Mouse (Mus musculus) cerebellum, adult 2 months (tissue): Measurements from ENCODE around the gene Gng12. TPM values are rescaled to one million over a fixed set of nuclear protein-coding genes. Genes with fewer than 3 reads are reported as not detected.
A peak's percentile ranks its signal among the peaks of the same experiment; 100 is the strongest.

ENCODE experiments used
- DNase-seq, 2 experiments: peaks; one replicate each; pipeline ENCODE4 v3.0.0; 2021
- H3K27ac ChIP-seq: fragments of 200-500 bp; 2 replicates; pipeline ENCODE4 v1.5.1; 2012; ENCODE audit warnings: low read length, control low read depth, inconsistent platforms; ENCODE audit not compliant: insufficient read depth
- H3K27me3 ChIP-seq: fragments of 200-500 bp; 2 replicates; pipeline ENCODE4 v1.6.1; 2012; ENCODE audit warnings: inconsistent platforms, mild to moderate bottlenecking, low read length, moderate library complexity; ENCODE audit not compliant: control insufficient read depth, insufficient read depth
- H3K4me1 ChIP-seq: fragments of 200-500 bp; 2 replicates; pipeline ENCODE4 v1.6.1; 2011; ENCODE audit warnings: low read length; ENCODE audit not compliant: control insufficient read depth, insufficient read depth
- H3K4me3 ChIP-seq: fragments of 200-500 bp; replicated peaks from 2 replicates; pipeline ENCODE3; 2011; ENCODE audit warnings: mild to moderate bottlenecking, low read depth, low read length, control low read depth; ENCODE audit not compliant: insufficient read depth
- CTCF ChIP-seq: fragments of 200-500 bp; IDR thresholded peaks from 2 replicates; pipeline ENCODE4 v1.5.1; 2011; ENCODE audit warnings: low read depth, mild to moderate bottlenecking, control low read depth, low read length, moderate library complexity, borderline replicate concordance; ENCODE audit not compliant: insufficient read depth
- POLR2A ChIP-seq: fragments of 200-500 bp; IDR thresholded peaks from 2 replicates; pipeline ENCODE4 v1.6.1; 2011; ENCODE audit warnings: low read length, control low read depth, borderline replicate concordance; ENCODE audit not compliant: insufficient read depth
- WGBS: fragments of 180-500 bp; shearing (Covaris S2); methylation state at CpG from one replicate; pipeline ENCODE4 v1.1.7; 2018; 5-methylcytosine and 5-hydroxymethylcytosine counted together
- polyA plus RNA-seq: library from polyadenylated mRNA; depleted of rRNA; stranded (reverse); fragments of >200 nt; gene quantifications from 2 replicates; pipeline ENCODE4 v1.2.3, GENCODE M21; 2012

Gng12 gene
- polyA plus RNA-seq, 1 experiment: 38.1 TPM

GRCm38 (mm10) chr6:67036837-67037628 lies 140.8 kb downstream of the Gng12 start, which contains the start of gene Gadd45a:
Gadd45a (minus strand) TSS chr6:67037457.
- peak; percentile 98 to 99 for DNase-seq
- Histone ChIP-seq H3K27ac (peak within 1 kb of the TSS; percentile 73), H3K4me3 (peak within 1 kb of the TSS; percentile 82), H3K27me3 (no peaks in the 10 kb centered on the region), H3K4me1 (peaks cover 2% of the 10 kb centered on the region; the same call in 1 of the 2 replicates)
- WGBS: under 1% methylated on average over 69 of the region's 69 CpGs
- peak; percentile 24; the same call in 1 of the 2 replicates for TF ChIP-seq CTCF
- TF ChIP-seq POLR2A: peak; percentile 99

- DNase-seq: no peak
- TF ChIP-seq CTCF (no peak), POLR2A (no peak)
- WGBS: 100% methylated on average over 2 of the region's 3 CpGs
- Histone ChIP-seq H3K4me1 (peaks cover 2% of the 10 kb centered on the region; the same call in 1 of the 2 replicates), H3K27ac (no peak overlapping the region), H3K4me3 (no peak overlapping the region), H3K27me3 (no peaks in the 10 kb centered on the region)
Measured at GRCm38 (mm10) chr6:67038964-67039363, 142.8 kb downstream of the Gng12 start.

GRCm38 (mm10) chr6:67040904-67041410 lies 144.8 kb downstream of the Gng12 start:
- DNase-seq: no peak
- WGBS: 84% methylated on average over 4 of the region's 4 CpGs
- Histone ChIP-seq H3K4me3 (no peak overlapping the region), H3K27me3 (no peaks in the 10 kb centered on the region), H3K4me1 (peaks cover under 1% of the 10 kb centered on the region; the same call in 1 of the 2 replicates), H3K27ac (no peak overlapping the region)
- TF ChIP-seq CTCF: no peak
- TF ChIP-seq POLR2A: no peak

DNA sequence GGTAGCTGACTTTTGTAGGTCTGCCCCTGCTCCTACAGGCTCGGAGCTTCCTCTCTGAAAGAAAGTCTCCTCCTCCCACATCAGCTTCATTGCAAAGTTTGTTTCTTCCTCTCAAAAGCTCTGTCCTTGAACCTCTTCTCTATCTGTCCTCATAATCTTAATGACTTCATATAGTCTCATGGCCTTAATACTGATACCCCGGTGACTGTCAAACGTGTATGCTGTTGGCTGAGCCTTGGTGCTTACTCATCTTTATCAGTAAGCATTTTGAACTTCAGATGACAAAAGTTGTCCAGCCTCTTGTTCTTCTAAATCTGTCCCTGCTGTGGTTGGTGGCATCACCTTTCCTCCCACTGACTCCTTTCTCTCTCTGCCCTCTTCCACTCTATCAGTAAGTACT lies 149.2 kb downstream of the Gng12 start:
- H3K4me1 ChIP-seq: no peaks in the 10 kb centered on the region
- WGBS: 92% methylated on average over 3 of the region's 3 CpGs
- TF ChIP-seq CTCF (no peak), POLR2A (no peak)

DNA sequence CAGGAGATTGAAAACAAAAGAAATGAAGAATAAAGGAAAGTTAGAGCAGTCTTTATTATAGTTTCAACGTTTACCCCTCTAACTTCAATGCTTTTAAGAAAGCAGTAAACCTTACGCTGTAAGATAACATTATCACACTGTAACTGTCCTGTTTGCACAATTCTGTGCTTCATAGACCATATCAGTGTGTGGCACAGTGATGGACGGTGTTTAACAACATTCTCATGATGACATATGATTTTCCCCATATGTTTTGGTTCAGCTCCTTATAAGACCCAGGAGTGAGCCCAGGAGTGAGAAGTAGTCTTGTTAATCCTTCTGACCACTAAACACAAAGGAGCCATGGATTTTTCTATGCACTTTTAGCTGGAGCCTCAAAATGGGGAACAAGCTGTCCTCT lies 150.7 kb downstream of the Gng12 start:
- WGBS: 91% methylated on average over 3 of the region's 3 CpGs
- Histone ChIP-seq H3K4me1 (no peaks in the 10 kb centered on the region), H3K27me3 (no peaks in the 10 kb centered on the region), H3K27ac (no peak overlapping the region), H3K4me3 (no peak overlapping the region)
- TF ChIP-seq CTCF: no peak
- TF ChIP-seq POLR2A: no peak
- DNase-seq: no peak

More for the DNA sequence above, 149.2 kb downstream of the Gng12 start:
- no peak overlapping the region for H3K27ac ChIP-seq
- no peak for DNase-seq
- H3K27me3 ChIP-seq: no peaks in the 10 kb centered on the region
- no peak overlapping the region for H3K4me3 ChIP-seq

GRCm38 (mm10) chr6:67048052-67048691 lies 152.0 kb downstream of the Gng12 start:
- 66% methylated on average over 3 of the region's 3 CpGs for WGBS

GRCm38 (mm10) chr6:67048880-67049694 lies 152.9 kb downstream of the Gng12 start:
- Histone ChIP-seq H3K4me1 (no peaks in the 10 kb centered on the region), H3K27ac (no peak overlapping the region), H3K27me3 (no peaks in the 10 kb centered on the region), H3K4me3 (no peak overlapping the region)
- no peak for DNase-seq
- WGBS: 41% methylated on average over 7 of the region's 7 CpGs
- no peak for TF ChIP-seq POLR2A
- TF ChIP-seq CTCF: no peak

More at GRCm38 (mm10) chr6:67048052-67048691, 152.0 kb downstream of the Gng12 start:
- no peaks in the 10 kb centered on the region for H3K4me1 ChIP-seq
- no peak overlapping the region for H3K4me3 ChIP-seq
- TF ChIP-seq CTCF (no peak), POLR2A (no peak)
- H3K27me3 ChIP-seq: no peaks in the 10 kb centered on the region
- H3K27ac ChIP-seq: no peak overlapping the region
- no peak for DNase-seq
